Mouse (Mus musculus) activated CD4-positive, CD25-positive, alpha-beta regulatory T cell, adult 4 months (primary cell): Measurements from ENCODE around the gene Irgq. TPM values are rescaled to one million over a fixed set of nuclear protein-coding genes. Genes with fewer than 3 reads are reported as not detected.

ENCODE experiments used
- ATAC-seq: one replicate; pipeline ENCODE4 v1.8.0; 2017
- polyA plus RNA-seq, 2 experiments: library from polyadenylated mRNA; unstranded; fragments of 100-300 nt; shearing (Covaris generic); gene quantifications; one replicate each; pipeline ENCODE4 v1.2.1; 2017

Irgq gene
- polyA plus RNA-seq, 2 experiments from 2014 or later = 1.5 to 1.8 TPM

DNA sequence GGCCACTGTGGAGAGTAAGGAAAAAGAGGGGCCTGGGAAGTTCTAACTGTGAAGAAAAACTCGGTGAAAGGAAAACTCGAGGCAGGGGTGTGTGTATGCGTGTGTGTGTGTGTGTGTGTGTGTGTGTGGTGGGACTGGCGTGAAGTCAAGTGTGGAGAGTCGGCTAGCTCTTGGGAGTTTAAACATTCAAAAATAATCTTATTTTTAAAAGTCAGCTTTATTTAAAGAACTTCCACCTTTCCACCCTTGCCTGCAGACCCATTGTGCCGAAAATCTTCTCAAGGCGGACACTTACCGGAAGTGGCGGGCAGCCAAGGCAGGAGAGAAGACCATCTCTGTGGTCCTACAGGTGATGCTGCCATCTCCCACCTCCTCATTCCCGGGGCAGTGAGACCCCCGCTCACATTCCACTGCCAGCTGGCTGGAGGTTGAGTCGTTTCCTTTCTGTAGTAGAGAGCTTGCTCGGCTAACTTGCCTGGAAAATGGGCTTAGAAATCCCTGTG is 17.1 kb downstream of the Irgq start:
- ATAC-seq = no peak

DNA sequence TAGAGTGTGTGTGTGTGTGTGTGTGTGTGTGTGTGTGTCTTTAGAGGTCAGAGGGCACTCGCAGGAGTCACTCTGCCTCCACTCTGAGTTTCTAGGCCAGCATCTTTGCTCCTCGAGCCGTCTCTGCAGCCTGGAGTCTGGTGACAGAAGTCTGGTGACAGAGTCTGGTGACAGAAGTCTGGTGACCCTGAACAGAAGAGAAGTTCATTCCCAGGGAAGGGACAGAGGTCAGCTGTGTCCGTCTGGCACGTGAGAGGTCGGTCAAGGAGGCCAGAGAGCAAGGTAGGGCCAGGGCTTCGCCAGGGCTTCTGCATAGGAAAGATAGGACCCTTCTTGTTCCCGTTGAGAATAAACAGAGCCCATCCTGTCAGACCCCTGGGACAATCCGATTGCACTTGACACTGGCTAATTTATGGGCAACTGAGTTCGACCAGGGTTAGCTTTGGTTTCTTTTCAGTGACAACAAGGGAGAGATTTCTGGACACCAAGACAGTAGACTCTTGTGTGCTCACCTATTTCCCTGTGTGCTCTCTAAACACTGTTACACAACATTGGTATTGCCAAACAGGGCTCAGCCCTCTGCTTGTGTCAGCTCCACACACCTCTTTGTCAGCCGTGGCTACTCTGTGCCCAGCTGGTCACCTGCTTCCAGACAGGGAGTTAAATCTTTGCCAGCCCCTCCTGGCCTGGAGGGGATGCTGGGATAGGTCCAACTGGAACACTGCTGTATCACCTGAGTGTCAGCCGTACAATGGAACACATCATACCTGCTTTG is 21.7 kb downstream of the Irgq start:
- no peak for ATAC-seq

- ATAC-seq = no peak
These were observed 25.3 kb downstream of the Irgq start for GRCm38 (mm10) chr7:24555786-24556185.

GRCm38 (mm10) chr7:24561450-24561849 is 31.0 kb downstream of the Irgq start:
- ATAC-seq = no peak

DNA sequence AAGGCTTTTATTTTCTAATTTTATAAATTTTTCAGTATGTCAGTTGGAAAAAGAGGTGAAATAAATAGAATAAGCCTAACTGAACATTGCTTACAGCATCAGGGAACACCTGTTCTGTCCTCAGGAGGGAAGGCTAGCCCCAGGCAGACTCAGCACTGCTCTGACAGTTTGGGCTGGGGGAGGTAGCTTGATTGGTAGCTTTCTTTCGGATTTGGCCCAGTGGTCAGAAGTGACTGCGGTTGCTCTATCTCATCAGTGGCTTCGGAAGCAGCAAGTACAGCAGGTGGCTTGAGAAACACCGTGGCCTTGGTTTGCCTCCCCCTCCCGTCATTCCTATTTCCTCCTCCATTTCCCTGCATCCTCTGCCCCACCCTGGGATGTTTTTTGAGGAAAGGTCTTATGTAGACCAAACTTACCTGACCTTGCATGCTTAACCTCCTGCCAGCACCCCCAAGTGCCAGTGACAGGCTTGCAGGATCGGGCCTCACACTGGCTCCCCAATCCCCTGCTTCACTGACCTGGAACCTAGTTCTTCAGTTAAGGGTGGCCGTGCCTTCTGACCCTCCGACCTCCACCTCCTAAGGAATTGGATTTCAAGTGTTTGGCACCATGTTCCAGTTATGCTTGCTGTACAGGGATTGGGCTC is 32.8 kb downstream of the Irgq start:
- no peak for ATAC-seq

- ATAC-seq = no peak
These were observed 33.3 kb downstream of the Irgq start for GRCm38 (mm10) chr7:24563837-24564206.

- ATAC-seq = peak; percentile 85
These were observed 34.2 kb downstream of the Irgq start for GRCm38 (mm10) chr7:24564607-24565265.

DNA sequence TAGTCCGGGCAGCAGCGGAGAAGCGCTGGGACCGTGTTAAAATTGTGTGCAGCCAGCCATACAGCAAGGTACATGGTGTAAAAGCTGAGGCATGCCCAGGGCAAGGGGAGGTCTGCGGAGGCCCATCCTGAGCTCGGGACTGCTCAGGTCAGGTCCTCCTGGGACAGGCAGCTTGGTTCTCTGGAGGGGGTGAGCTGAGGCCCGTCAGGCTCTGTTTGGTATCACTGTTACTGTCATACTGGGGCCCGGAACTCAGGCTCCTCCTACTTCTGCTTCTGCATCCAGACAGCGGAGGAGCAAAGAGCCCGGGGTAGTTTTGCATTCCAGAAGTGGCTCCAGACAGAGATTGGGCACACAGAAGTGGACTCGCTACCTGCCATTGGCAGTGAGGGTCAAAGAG is 35.1 kb downstream of the Irgq start:
- ATAC-seq = no peak

- ATAC-seq = no peak
These were observed 35.7 kb downstream of the Irgq start for GRCm38 (mm10) chr7:24566206-24566605.

DNA sequence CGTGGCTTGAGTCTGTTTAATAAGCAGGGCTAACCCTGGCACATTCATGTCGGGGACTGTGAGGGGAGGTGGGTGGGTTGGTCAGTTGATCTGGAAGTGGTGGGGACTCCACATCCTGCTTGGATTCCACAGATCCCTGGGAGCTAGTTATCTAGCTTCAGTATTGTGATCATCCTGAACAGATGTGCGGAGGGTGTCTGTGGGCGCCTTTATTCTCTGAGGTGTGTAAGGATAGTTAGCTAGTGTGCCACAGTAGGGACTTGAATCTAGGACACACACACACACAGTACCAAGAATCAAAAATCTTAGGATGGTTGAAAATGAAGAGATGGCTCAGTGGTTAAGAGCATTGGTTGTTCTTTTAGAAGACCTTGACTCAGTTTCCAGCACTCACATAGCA is 38.0 kb downstream of the Irgq start:
- ATAC-seq = no peak

DNA sequence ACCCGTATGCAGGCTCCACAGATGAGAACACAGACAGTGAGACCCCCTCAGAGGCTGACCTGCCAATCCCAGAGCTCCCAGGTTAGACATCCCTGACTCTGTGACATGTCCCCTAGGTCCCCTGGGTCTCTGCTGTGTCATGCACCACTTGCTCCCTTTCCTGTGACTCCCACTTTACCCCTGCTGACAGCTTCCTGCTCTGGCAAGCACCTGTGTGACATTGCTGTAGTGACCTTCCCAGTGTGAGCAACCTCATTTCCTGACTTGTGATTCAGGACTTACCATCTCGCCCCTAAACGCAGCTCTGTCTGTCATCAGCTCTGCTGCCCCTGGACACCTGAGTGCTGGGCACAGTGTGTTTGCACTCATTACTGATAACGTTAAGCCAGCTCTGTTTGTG is 40.6 kb downstream of the Irgq start:
- no peak for ATAC-seq

- no peak for ATAC-seq
These were observed 42.0 kb downstream of the Irgq start for GRCm38 (mm10) chr7:24572455-24572854.

DNA sequence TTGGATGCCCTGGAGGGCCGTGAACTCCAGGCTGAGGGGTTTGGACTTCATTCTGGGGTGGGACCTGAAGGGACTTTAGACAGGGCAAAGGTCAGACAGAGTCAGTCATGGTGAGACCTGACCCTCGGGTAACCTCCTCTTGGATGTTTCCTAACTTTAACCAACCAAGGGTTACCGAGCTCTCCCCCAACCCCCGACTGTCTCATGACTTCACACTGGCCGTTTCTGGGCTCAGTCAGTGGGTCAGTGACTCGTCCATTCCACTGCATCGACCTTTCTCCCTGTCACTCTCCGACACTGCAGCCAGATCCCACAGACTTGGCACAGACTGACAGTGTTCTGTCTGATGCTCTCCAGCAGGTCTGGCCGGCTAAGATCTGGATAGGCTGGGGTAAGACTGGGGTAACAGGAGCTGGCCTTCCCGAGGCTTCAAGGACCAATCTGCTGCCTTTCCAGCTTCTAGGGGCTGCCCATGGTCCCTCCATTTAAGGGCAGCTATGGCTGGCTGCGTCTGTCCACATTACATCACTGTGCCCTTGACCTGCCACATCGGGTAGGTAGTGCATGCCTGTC is 43.8 kb downstream of the Irgq start:
- ATAC-seq = no peak

DNA sequence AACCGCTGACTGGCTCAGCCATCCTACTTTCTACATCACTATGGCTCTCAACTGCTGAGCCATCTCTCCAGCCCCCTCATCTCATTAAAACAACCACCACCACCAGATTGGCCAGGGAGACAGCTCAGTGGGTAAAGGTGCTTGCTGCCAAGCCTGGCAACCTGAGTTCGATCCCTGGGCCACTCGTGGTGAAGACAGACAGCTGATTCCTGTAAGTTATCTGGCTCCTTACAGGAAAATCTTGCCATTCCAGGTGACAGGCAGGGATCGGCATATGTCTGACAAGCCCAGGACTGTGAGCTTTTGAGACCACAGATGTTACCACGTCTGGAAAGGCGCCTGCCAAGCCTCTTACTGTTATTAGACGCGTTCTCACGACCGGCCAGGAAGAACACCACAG is 47.3 kb downstream of the Irgq start:
- ATAC-seq = no peak

- no peak for ATAC-seq
These were observed 54.4 kb downstream of the Irgq start for GRCm38 (mm10) chr7:24584876-24585275.

GRCm38 (mm10) chr7:24585995-24586394 is 55.5 kb downstream of the Irgq start:
- no peak for ATAC-seq

DNA sequence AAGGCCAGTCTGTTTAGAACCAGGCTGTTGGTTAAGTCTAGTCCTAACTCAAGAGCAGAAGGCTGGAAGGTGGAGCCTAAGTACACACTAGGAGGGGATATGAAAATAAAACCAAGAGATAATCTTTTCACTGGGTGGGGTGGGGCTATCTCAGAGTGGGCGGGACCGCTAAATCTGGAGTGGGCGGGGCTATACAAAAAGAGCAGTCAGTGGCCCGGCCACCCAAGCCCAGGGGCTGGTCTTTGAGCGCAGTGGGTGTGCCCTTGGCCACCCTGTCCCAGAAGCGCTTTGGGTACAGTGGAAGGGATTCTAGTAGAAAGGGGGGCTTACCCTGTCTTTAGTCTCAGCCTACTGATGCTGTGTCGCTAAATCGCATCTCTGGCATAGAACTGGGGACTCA is 56.3 kb downstream of the Irgq start:
- ATAC-seq = no peak

DNA sequence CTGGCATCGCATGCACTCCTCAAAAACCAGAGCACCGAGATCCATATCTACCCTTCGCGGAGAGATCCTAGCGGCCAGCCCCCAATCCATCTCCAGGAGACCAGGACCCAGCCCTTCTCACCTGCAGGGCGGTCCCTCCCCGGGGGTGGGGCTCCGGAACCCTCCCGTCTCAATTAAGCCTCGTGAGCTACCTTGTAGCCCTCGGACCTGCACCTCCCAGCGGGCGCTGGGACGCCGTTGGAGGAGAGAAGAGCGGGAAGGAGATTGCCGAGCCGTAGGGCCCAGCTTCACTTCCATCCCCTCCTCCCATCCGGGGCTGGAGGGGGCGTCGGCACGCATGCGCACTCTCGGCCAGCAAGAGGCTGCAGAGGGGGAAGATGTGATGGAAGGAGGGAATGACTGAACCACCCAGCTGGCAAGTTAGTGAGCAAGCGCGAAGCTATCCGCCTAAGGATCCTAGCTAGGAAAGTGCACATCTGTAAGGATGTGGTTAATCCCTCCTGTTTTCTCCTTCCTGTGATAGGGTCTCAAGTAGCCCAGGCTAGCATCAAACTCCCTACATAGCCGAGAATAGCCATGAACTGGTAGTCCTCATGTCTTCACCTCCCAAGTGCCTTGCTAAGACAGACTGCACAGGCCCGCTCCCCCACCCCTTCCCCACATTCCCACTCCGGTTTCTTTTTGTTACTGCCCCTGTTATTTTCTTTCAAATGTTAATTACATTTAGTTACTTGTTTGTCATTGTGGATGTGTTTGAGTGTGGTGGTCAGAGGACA is 57.0 kb downstream of the Irgq start, which contains the start of the genes Ethe1 and Zfp575:
Ethe1 (plus strand) TSS at position 214 of the 776 bp plus-strand sequence.
Zfp575 (minus strand) TSS at position 312 of the 776 bp plus-strand sequence.
- no peak for ATAC-seq
